Mouse (Mus musculus): ENCODE data around the gene Zfp706.

DNA sequence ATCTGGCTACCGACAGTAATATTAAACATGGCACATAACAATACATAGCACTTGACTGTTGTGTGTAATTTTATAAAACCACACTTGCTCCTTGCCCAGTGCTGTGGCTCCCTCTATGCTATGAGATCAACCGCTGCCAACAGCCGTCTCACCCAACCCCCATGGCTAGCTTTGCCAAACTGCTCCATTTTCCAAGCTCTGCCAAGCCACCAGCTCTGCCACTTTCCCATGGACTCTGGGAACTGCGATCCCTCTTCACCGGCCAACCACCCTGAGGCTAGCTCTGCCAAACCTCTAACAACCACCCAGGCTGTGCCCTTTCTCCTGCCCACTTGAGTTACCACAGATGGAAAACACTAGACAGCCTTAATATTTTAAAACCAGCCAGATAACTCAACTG is 33.6 kb upstream of the Zfp706 start:
- no peak for TF ChIP-seq POLR2AphosphoS2 (IDR thresholded peaks at IDR 0.05; ENCODE audit: insufficient read length, low read depth)
- TF ChIP-seq POLR2A (IDR thresholded peaks at IDR 0.05; ENCODE audit: insufficient read length, low read depth): no peak
- TF ChIP-seq E2F4 (IDR thresholded peaks at IDR 0.05; ENCODE audit: insufficient read depth): no peak
- TF ChIP-seq USF1 (IDR thresholded peaks at IDR 0.05; ENCODE audit: low read depth): no peak
- no peak for TF ChIP-seq TCF12 (IDR thresholded peaks at IDR 0.05; ENCODE audit: insufficient read depth, poor library complexity, severe bottlenecking)
- TF ChIP-seq MYOG (IDR thresholded peaks at IDR 0.05; ENCODE audit: control insufficient read depth in 1 of 3, insufficient read depth in 1 of 3, insufficient read length in 2 of 3, low read depth in 2 of 3): no peak
- no peak for TF ChIP-seq MYOD1 (IDR thresholded peaks at IDR 0.05; ENCODE audit: control insufficient read depth in 1 of 3, insufficient read length in 2 of 3, low read depth in 2 of 3)
- no peak for TF ChIP-seq REST (IDR thresholded peaks at IDR 0.05; ENCODE audit: insufficient read depth, insufficient read length)
- TF ChIP-seq CEBPB (IDR thresholded peaks at IDR 0.05; ENCODE audit: insufficient read depth, poor library complexity, severe bottlenecking): no peak
- TF ChIP-seq SRF (IDR thresholded peaks at IDR 0.05; ENCODE audit: control insufficient read depth, insufficient read length, low read depth): no peak

Measured in myocyte (in vitro differentiated cells).